Mouse (Mus musculus) stomach, embryonic 15.5 days (tissue): ENCODE results near the gene Nuak1. TPM values are rescaled to one million over a fixed set of nuclear protein-coding genes. Genes with fewer than 3 reads are reported as not detected.
A peak's percentile ranks its signal among the peaks of the same experiment; 100 is the strongest.

ENCODE experiments used
- ATAC-seq: fragments of 200-750 bp; cut with Nextera tagmentation; 2 replicates; pipeline ENCODE4 v1.8.0; 2017; ENCODE audit warnings: low read depth, moderate number of reproducible peaks, moderate TSS enrichment; ENCODE audit not compliant: insufficient read depth, low FRiP score
- H3K27ac ChIP-seq: fragments of 300-500 bp; sonication (generic); 2 replicates; pipeline ENCODE4 v1.5.1; 2015; ENCODE audit warnings: mild to moderate bottlenecking, inconsistent platforms
- H3K27me3 ChIP-seq: fragments of 300-500 bp; sonication (generic); replicated peaks from 2 replicates; pipeline ENCODE4 v1.6.1; 2015; ENCODE audit warnings: inconsistent platforms
- H3K36me3 ChIP-seq: fragments of 300-500 bp; sonication (generic); 2 replicates; pipeline ENCODE4 v1.6.1; 2015; ENCODE audit warnings: inconsistent platforms
- H3K4me1 ChIP-seq: fragments of 300-500 bp; sonication (generic); 2 replicates; pipeline ENCODE4 v1.6.1; 2015; ENCODE audit warnings: inconsistent platforms
- H3K4me2 ChIP-seq: fragments of 300-500 bp; sonication (generic); 2 replicates; pipeline ENCODE4 v1.6.1; 2015; ENCODE audit warnings: mild to moderate bottlenecking, inconsistent platforms
- H3K4me3 ChIP-seq: fragments of 300-500 bp; sonication (generic); replicated peaks from 2 replicates; pipeline ENCODE4 v1.5.1; 2015; ENCODE audit warnings: inconsistent platforms
- H3K9ac ChIP-seq: fragments of 300-500 bp; sonication (generic); 2 replicates; pipeline ENCODE4 v1.6.1; 2015; ENCODE audit warnings: inconsistent platforms
- H3K9me3 ChIP-seq: fragments of 300-500 bp; sonication (generic); 2 replicates; pipeline ENCODE4 v1.6.1; 2016; ENCODE audit warnings: inconsistent platforms
- WGBS: fragments of 180-500 bp; shearing (Covaris S2); methylation state at CpG from one replicate; pipeline ENCODE4 v1.1.7; 2015; 5-methylcytosine and 5-hydroxymethylcytosine counted together
- polyA plus RNA-seq: library from polyadenylated mRNA; unstranded; fragments of >200 nt; fragmentation: Nextera tagmentation; extraction: Ambion mirVana; gene quantifications from 2 replicates; pipeline ENCODE4 v1.2.1, GENCODE M21; 2015

Gene Nuak1
- polyA plus RNA-seq, 1 experiment from 2014 or later, result 1.2 TPM

GRCm38 (mm10) chr10:84441846-84442245 is 1.4 kb upstream of the Nuak1 start:
- peaks cover 38% of the 10 kb centered on the region for H3K4me1 ChIP-seq
- H3K4me3 ChIP-seq, result peak overlapping the region; percentile 69
- 0 out of 2 replicates have a peak overlapping the region, but pooled peaks have one; percentile 79 for H3K9ac ChIP-seq
- no peaks in the 10 kb centered on the region for H3K27me3 ChIP-seq
- H3K9me3 ChIP-seq, result no peaks in the 10 kb centered on the region
- peak overlapping the region; percentile 90; the same call in 1 of the 2 replicates for H3K27ac ChIP-seq
- no peak for ATAC-seq
- H3K4me2 ChIP-seq, result peak overlapping the region; percentile 95
- 14% methylated on average over 11 of the region's 11 CpGs for WGBS
- H3K36me3 ChIP-seq, result no peaks in the 10 kb centered on the region

- Histone ChIP-seq H3K9ac (peak overlapping the region; percentile 79), H3K4me1 (peaks cover 38% of the 10 kb centered on the region), H3K36me3 (no peaks in the 10 kb centered on the region), H3K27me3 (no peaks in the 10 kb centered on the region), H3K4me3 (peak overlapping the region; percentile 69), H3K9me3 (no peaks in the 10 kb centered on the region), H3K4me2 (peak overlapping the region; percentile 95), H3K27ac (peak overlapping the region; percentile 90)
- peak; percentile 9; the same call in 1 of the 2 replicates for ATAC-seq
- WGBS, result 3% methylated on average over 7 of the region's 7 CpGs
These were observed 1.0 kb upstream of the Nuak1 start for GRCm38 (mm10) chr10:84441434-84441785.

GRCm38 (mm10) chr10:84440181-84440540 is 236 bp downstream of the Nuak1 start:
- H3K27ac ChIP-seq, result peak overlapping the region; percentile 90
- H3K27me3 ChIP-seq, result no peaks in the 10 kb centered on the region
- H3K4me1 ChIP-seq, result peaks cover 38% of the 10 kb centered on the region
- ATAC-seq, result peak; percentile 24; the same call in 1 of the 2 replicates
- no peaks in the 10 kb centered on the region for H3K36me3 ChIP-seq
- H3K4me2 ChIP-seq, result peak overlapping the region; percentile 95
- H3K4me3 ChIP-seq, result peak overlapping the region; percentile 69
- under 1% methylated on average over 32 of the region's 32 CpGs for WGBS
- peak overlapping the region; percentile 79; the same call in 1 of the 2 replicates for H3K9ac ChIP-seq
- no peaks in the 10 kb centered on the region for H3K9me3 ChIP-seq

- no peaks in the 10 kb centered on the region for H3K9me3 ChIP-seq
- peaks cover 38% of the 10 kb centered on the region for H3K4me1 ChIP-seq
- H3K27me3 ChIP-seq, result no peaks in the 10 kb centered on the region
- ATAC-seq, result no peak
- no peaks in the 10 kb centered on the region for H3K36me3 ChIP-seq
- 26% methylated on average over 7 of the region's 7 CpGs for WGBS
- peak overlapping the region; percentile 69 for H3K4me3 ChIP-seq
- peak overlapping the region; percentile 95 for H3K4me2 ChIP-seq
- H3K9ac ChIP-seq, result no peak overlapping the region
- no peak overlapping the region for H3K27ac ChIP-seq
These were observed 1.2 kb downstream of the Nuak1 start for GRCm38 (mm10) chr10:84439228-84439596.

GRCm38 (mm10) chr10:84438466-84439227 is 1.8 kb downstream of the Nuak1 start:
- Histone ChIP-seq H3K36me3 (no peaks in the 10 kb centered on the region), H3K27ac (no peak overlapping the region), H3K9me3 (no peaks in the 10 kb centered on the region), H3K4me3 (peak overlapping the region; percentile 69), H3K9ac (no peak overlapping the region), H3K4me2 (peak overlapping the region; percentile 95), H3K4me1 (peaks cover 39% of the 10 kb centered on the region), H3K27me3 (no peaks in the 10 kb centered on the region)
- 31% methylated on average over 19 of the region's 19 CpGs for WGBS
- ATAC-seq, result no peak

- no peak for ATAC-seq
- H3K27ac ChIP-seq, result no peak overlapping the region
- no peaks in the 10 kb centered on the region for H3K9me3 ChIP-seq
- H3K27me3 ChIP-seq, result no peaks in the 10 kb centered on the region
- H3K4me2 ChIP-seq, result peak overlapping the region; percentile 95
- H3K4me3 ChIP-seq, result peak overlapping the region; percentile 69
- WGBS, result 2% methylated on average over 7 of the region's 7 CpGs
- H3K36me3 ChIP-seq, result no peaks in the 10 kb centered on the region
- no peak overlapping the region for H3K9ac ChIP-seq
- H3K4me1 ChIP-seq, result peaks cover 40% of the 10 kb centered on the region
These were observed 2.4 kb downstream of the Nuak1 start for GRCm38 (mm10) chr10:84438049-84438422.

- Histone ChIP-seq H3K4me1 (peaks cover 34% of the 10 kb centered on the region), H3K9me3 (no peaks in the 10 kb centered on the region), H3K4me3 (no peak overlapping the region), H3K27me3 (no peaks in the 10 kb centered on the region), H3K9ac (no peak overlapping the region), H3K4me2 (0 out of 2 replicates have a peak overlapping the region, but pooled peaks have one; percentile 17), H3K27ac (no peak overlapping the region), H3K36me3 (no peaks in the 10 kb centered on the region)
- WGBS, result 45% methylated on average over 14 of the region's 14 CpGs
- no peak for ATAC-seq
These were observed 3.0 kb downstream of the Nuak1 start for GRCm38 (mm10) chr10:84437166-84438048.

- no peak for ATAC-seq
- no peak overlapping the region for H3K27ac ChIP-seq
- WGBS, result 69% methylated on average over 11 of the region's 11 CpGs
- no peak overlapping the region for H3K9ac ChIP-seq
- no peak overlapping the region for H3K4me2 ChIP-seq
- no peaks in the 10 kb centered on the region for H3K27me3 ChIP-seq
- H3K4me3 ChIP-seq, result no peak overlapping the region
- H3K4me1 ChIP-seq, result peaks cover 26% of the 10 kb centered on the region
- H3K9me3 ChIP-seq, result no peaks in the 10 kb centered on the region
- 0 out of 2 replicates have a peak, but pooled peaks cover 5% of the 10 kb centered on the region for H3K36me3 ChIP-seq
These were observed 4.5 kb downstream of the Nuak1 start for GRCm38 (mm10) chr10:84435930-84436329.

- H3K4me2 ChIP-seq, result no peak overlapping the region
- peak; percentile 51; the same call in 1 of the 2 replicates for ATAC-seq
- H3K4me3 ChIP-seq, result no peak overlapping the region
- 37% methylated on average over 21 of the region's 21 CpGs for WGBS
- H3K36me3 ChIP-seq, result 0 out of 2 replicates have a peak, but pooled peaks cover 5% of the 10 kb centered on the region
- H3K27me3 ChIP-seq, result no peaks in the 10 kb centered on the region
- H3K9ac ChIP-seq, result no peak overlapping the region
- no peaks in the 10 kb centered on the region for H3K9me3 ChIP-seq
- H3K4me1 ChIP-seq, result peaks cover 12% of the 10 kb centered on the region; the same call in 1 of the 2 replicates
- 0 out of 2 replicates have a peak overlapping the region, but pooled peaks have one; percentile 2 for H3K27ac ChIP-seq
These were observed 7.1 kb downstream of the Nuak1 start for GRCm38 (mm10) chr10:84433193-84433801.

- H3K4me1 ChIP-seq, result no peaks in the 10 kb centered on the region; the same call in 1 of the 2 replicates
- no peak overlapping the region for H3K9ac ChIP-seq
- 51% methylated on average over 7 of the region's 7 CpGs for WGBS
- H3K27me3 ChIP-seq, result no peaks in the 10 kb centered on the region
- H3K4me3 ChIP-seq, result no peak overlapping the region
- no peaks in the 10 kb centered on the region for H3K36me3 ChIP-seq
- no peak overlapping the region for H3K4me2 ChIP-seq
- ATAC-seq, result no peak
- no peak overlapping the region for H3K27ac ChIP-seq
- H3K9me3 ChIP-seq, result no peaks in the 10 kb centered on the region
These were observed 16.0 kb downstream of the Nuak1 start for GRCm38 (mm10) chr10:84424374-84424773.

- Histone ChIP-seq H3K9ac (no peak overlapping the region), H3K27me3 (no peaks in the 10 kb centered on the region), H3K27ac (no peak overlapping the region), H3K4me2 (no peak overlapping the region), H3K36me3 (no peaks in the 10 kb centered on the region), H3K9me3 (no peaks in the 10 kb centered on the region), H3K4me1 (no peaks in the 10 kb centered on the region; the same call in 1 of the 2 replicates), H3K4me3 (no peak overlapping the region)
- no peak for ATAC-seq
- WGBS, result 69% methylated on average over 5 of the region's 5 CpGs
These were observed 16.5 kb downstream of the Nuak1 start for GRCm38 (mm10) chr10:84423903-84424302.
